Mouse (Mus musculus) heart, postnatal 14 days (tissue): Measurements from ENCODE around the gene Mcm3. TPM values are rescaled to one million over a fixed set of nuclear protein-coding genes. Genes with fewer than 3 reads are reported as not detected.
A peak's percentile ranks its signal among the peaks of the same experiment; 100 is the strongest.
"Not testable (repeated sequence)": the region's sequence is repeated elsewhere in the genome, so short reads cannot be mapped to it uniquely, and the experiment has no call there.

ENCODE experiments used
- DNase-seq, 2 experiments: peaks; one replicate each; pipeline ENCODE4 v3.0.0; 2021 to 2022
- intact Hi-C: fragments of 180-260 bp; cut with DNase I; formaldehyde crosslinking; loops from one replicate; pipeline ENCODE4 v1.15.1; 2025
- total RNA-seq, 2 experiments: library from RNA; stranded (reverse); gene quantifications; 2 replicates each; pipeline ENCODE4 v1.2.3; 2021

Gene Mcm3
- total RNA-seq, 2 experiments from 2014 or later, result 6.6 to 11.4 TPM

- intact Hi-C loops, result loop anchor here (5.0 kb wide), 1 partner anchor 260 kb away; the partner anchor contains the start of gene Tram2
- DNase-seq, result peak in 1 of 2 experiments; percentile 6
Measured at GRCm38 (mm10) chr1:20817172-20817571, 2.9 kb downstream of the Mcm3 start.

- intact Hi-C loops, result no loop called here
- no peak for DNase-seq
Measured at GRCm38 (mm10) chr1:20814521-20814920, 5.6 kb downstream of the Mcm3 start.

- intact Hi-C loops, result no loop called here
- DNase-seq, result no peak
Measured at GRCm38 (mm10) chr1:20804526-20804925, 15.6 kb downstream of the Mcm3 start.

- DNase-seq, result peak in 1 of 2 experiments; percentile 6
- intact Hi-C loops, result loop anchor here (2.0 kb wide), 1 partner anchor 189 kb away; no protein-coding TSS in a partner anchor
Measured at GRCm38 (mm10) chr1:20801682-20802390, 18.3 kb downstream of the Mcm3 start.

GRCm38 (mm10) chr1:20801275-20801674 is 18.8 kb downstream of the Mcm3 start:
- intact Hi-C loops, result loop anchor here (2.0 kb wide), 1 partner anchor 188 kb away; no protein-coding TSS in a partner anchor
- no peak for DNase-seq

- DNase-seq, result no peak
- intact Hi-C loops, result no loop called here
Measured at GRCm38 (mm10) chr1:20795178-20795577, 24.9 kb downstream of the Mcm3 start.

GRCm38 (mm10) chr1:20794760-20795159 is 25.4 kb downstream of the Mcm3 start:
- intact Hi-C loops, result no loop called here
- no peak for DNase-seq

- intact Hi-C loops, result no loop called here
- no peak for DNase-seq
Measured at GRCm38 (mm10) chr1:20791414-20791813, 28.7 kb downstream of the Mcm3 start.

GRCm38 (mm10) chr1:20790517-20790916 is 29.6 kb downstream of the Mcm3 start, which contains the start of gene Il17f:
Il17f (minus strand) TSS chr1:20790617.
- DNase-seq, intact Hi-C loops: not testable (repeated sequence)

GRCm38 (mm10) chr1:20788419-20788818 is 31.7 kb downstream of the Mcm3 start:
- intact Hi-C loops, result no loop called here
- no peak for DNase-seq

- DNase-seq, result no peak
- intact Hi-C loops, result no loop called here
Measured at GRCm38 (mm10) chr1:20787046-20787445, 33.1 kb downstream of the Mcm3 start.

- DNase-seq, result no peak
- intact Hi-C loops, result no loop called here
Measured at GRCm38 (mm10) chr1:20778366-20778765, 41.7 kb downstream of the Mcm3 start.

GRCm38 (mm10) chr1:20774026-20774730 is 45.9 kb downstream of the Mcm3 start:
- intact Hi-C loops, DNase-seq: not testable (repeated sequence)

- DNase-seq, result no peak
- intact Hi-C loops, result no loop called here
Measured at GRCm38 (mm10) chr1:20766526-20766925, 53.6 kb downstream of the Mcm3 start.

- intact Hi-C loops, result no loop called here
- DNase-seq, result no peak
Measured at GRCm38 (mm10) chr1:20761411-20761810, 58.7 kb downstream of the Mcm3 start.

- intact Hi-C loops, result no loop called here
- DNase-seq, result no peak
Measured at GRCm38 (mm10) chr1:20760331-20760730, 59.8 kb downstream of the Mcm3 start.

- DNase-seq, result no peak
- intact Hi-C loops, result no loop called here
Measured at GRCm38 (mm10) chr1:20759799-20760198, 60.3 kb downstream of the Mcm3 start.

GRCm38 (mm10) chr1:20757586-20757985 is 62.5 kb downstream of the Mcm3 start:
- intact Hi-C loops, result no loop called here
- no peak for DNase-seq

GRCm38 (mm10) chr1:20754439-20754838 is 65.7 kb downstream of the Mcm3 start:
- no peak for DNase-seq
- intact Hi-C loops, result no loop called here
